Mouse (Mus musculus) midbrain, postnatal 0 days (tissue): ENCODE data around the gene Tpst2. TPM values are rescaled to one million over a fixed set of nuclear protein-coding genes. Genes with fewer than 3 reads are reported as not detected.

Source experiments
- ATAC-seq: fragments of 200-750 bp; cut with Nextera tagmentation; 2 replicates; pipeline ENCODE4 v1.8.0; 2017; ENCODE audit warnings: moderate number of reproducible peaks, mild to moderate bottlenecking, moderate TSS enrichment, moderate library complexity; ENCODE audit not compliant: low FRiP score
- DNase-seq: peaks from one replicate; pipeline ENCODE4 v3.0.0-alpha.2; 2015; ENCODE audit warnings: low spot score
- H3K27ac ChIP-seq: fragments of 300-500 bp; sonication (generic); 2 replicates; pipeline ENCODE4 v1.5.1; 2014; ENCODE audit warnings: low read depth, mild to moderate bottlenecking, low read length, mixed read lengths
- H3K27me3 ChIP-seq: fragments of 300-500 bp; sonication (generic); 2 replicates; pipeline ENCODE4 v1.6.1; 2014; ENCODE audit warnings: low read length, control low read depth, mixed read lengths; ENCODE audit not compliant: insufficient read depth
- H3K36me3 ChIP-seq: fragments of 300-500 bp; sonication (generic); 2 replicates; pipeline ENCODE4 v1.6.1; 2014; ENCODE audit warnings: low read length, control low read depth, mixed read lengths; ENCODE audit not compliant: insufficient read depth
- H3K4me1 ChIP-seq: fragments of 300-500 bp; sonication (generic); 2 replicates; pipeline ENCODE4 v1.6.1; 2014; ENCODE audit warnings: mild to moderate bottlenecking, control low read depth, antibody characterized with exemption, low read length, mixed read lengths; ENCODE audit not compliant: insufficient read depth
- H3K4me2 ChIP-seq: fragments of 300-500 bp; sonication (generic); 2 replicates; pipeline ENCODE4 v1.6.1; 2014; ENCODE audit warnings: low read depth, mild to moderate bottlenecking, low read length, mixed read lengths; ENCODE audit not compliant: poor library complexity, severe bottlenecking
- H3K4me3 ChIP-seq: fragments of 300-500 bp; sonication (generic); 2 replicates; pipeline ENCODE4 v1.5.1; 2014; ENCODE audit warnings: low read depth, mild to moderate bottlenecking, low read length, moderate library complexity
- H3K9ac ChIP-seq: fragments of 300-500 bp; sonication (generic); replicated peaks from 2 replicates; pipeline ENCODE4 v1.6.1; 2014; ENCODE audit warnings: mild to moderate bottlenecking, low read length, moderate library complexity, mixed read lengths; ENCODE audit not compliant: poor library complexity, severe bottlenecking
- H3K9me3 ChIP-seq: fragments of 300-500 bp; sonication (generic); 2 replicates; pipeline ENCODE4 v1.6.1; 2016; ENCODE audit warnings: low read length, control low read depth
- CTCF ChIP-seq: IDR thresholded peaks from 2 replicates; pipeline ENCODE4 v1.5.1; 2016; ENCODE audit warnings: antibody characterized with exemption, mild to moderate bottlenecking
- WGBS: fragments of 180-500 bp; shearing (Covaris S2); extraction: QIAGEN DNeasy Blood & Tissue Kit; methylation state at CpG from one replicate; pipeline ENCODE4 v1.1.7; 2014; 5-methylcytosine and 5-hydroxymethylcytosine counted together
- polyA plus RNA-seq: library from polyadenylated mRNA; unstranded; fragments of >200 nt; fragmentation: Nextera tagmentation; extraction: Ambion mirVana; gene quantifications from 2 replicates; pipeline ENCODE4 v1.2.1, GENCODE M21; 2015
- total RNA-seq: library from RNA; depleted of rRNA; stranded (reverse); fragments of >200 nt; gene quantifications from 2 replicates; pipeline ENCODE4 v1.2.3, GENCODE M21; 2014

Tpst2 gene
- total and polyA plus RNA-seq, 2 experiments from 2014 or later: 37.1 to 37.3 TPM

DNA sequence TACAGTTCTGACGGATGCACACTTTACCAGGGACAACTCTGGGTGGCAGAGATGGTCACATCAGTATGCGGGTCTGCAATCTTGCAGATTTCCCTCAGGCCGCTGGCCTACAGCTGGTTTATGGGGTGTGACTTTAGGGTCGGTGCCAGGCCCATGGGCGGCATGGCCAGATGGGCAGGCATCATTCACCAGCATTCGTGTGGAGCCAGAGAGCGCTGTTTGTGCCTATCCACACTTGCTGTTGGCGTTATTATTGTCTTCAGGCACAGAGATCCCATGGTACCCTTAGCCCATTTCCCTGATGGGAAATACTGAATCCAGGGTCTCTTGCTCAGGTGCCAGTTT lies 14.0 kb downstream of the Tpst2 start:
- no peak for ATAC-seq
- Histone ChIP-seq H3K36me3 (no peaks in the 10 kb centered on the region), H3K27ac (no peak overlapping the region), H3K9me3 (no peaks in the 10 kb centered on the region), H3K9ac (no peak overlapping the region), H3K4me2 (no peak overlapping the region), H3K4me3 (no peak overlapping the region), H3K4me1 (no peaks in the 10 kb centered on the region), H3K27me3 (no peaks in the 10 kb centered on the region)
- TF ChIP-seq CTCF: no peak
- DNase-seq: no peak
- WGBS: 90% methylated on average over 8 of the region's 8 CpGs

DNA sequence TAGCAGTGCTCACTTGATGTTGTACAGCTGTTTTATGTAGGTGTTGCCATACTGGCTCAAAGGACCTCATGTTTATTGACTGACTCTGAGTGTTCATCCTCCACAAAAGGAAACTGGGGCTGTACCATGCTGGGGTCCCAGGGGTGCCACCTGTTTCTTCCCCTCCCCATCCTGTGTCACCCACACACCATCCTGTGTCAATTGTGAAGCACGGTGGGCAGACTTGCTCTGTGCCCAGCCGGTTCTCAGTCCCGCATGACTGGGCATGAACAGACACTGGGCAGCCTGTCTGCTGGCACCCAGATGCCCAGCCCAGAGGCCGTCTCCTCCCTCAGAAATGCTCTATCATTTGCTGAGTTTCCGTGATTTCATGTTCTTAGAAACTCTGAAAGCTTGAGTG lies 15.4 kb downstream of the Tpst2 start:
- 70% methylated on average over 5 of the region's 5 CpGs for WGBS
- ATAC-seq (no peak), DNase-seq (no peak)
- H3K4me2 ChIP-seq: no peak overlapping the region
- H3K4me3 ChIP-seq: no peak overlapping the region
- H3K36me3 ChIP-seq: no peaks in the 10 kb centered on the region
- no peaks in the 10 kb centered on the region for H3K9me3 ChIP-seq
- H3K27me3 ChIP-seq: no peaks in the 10 kb centered on the region
- H3K27ac ChIP-seq: no peak overlapping the region
- no peak for TF ChIP-seq CTCF
- no peaks in the 10 kb centered on the region for H3K4me1 ChIP-seq
- no peak overlapping the region for H3K9ac ChIP-seq

DNA sequence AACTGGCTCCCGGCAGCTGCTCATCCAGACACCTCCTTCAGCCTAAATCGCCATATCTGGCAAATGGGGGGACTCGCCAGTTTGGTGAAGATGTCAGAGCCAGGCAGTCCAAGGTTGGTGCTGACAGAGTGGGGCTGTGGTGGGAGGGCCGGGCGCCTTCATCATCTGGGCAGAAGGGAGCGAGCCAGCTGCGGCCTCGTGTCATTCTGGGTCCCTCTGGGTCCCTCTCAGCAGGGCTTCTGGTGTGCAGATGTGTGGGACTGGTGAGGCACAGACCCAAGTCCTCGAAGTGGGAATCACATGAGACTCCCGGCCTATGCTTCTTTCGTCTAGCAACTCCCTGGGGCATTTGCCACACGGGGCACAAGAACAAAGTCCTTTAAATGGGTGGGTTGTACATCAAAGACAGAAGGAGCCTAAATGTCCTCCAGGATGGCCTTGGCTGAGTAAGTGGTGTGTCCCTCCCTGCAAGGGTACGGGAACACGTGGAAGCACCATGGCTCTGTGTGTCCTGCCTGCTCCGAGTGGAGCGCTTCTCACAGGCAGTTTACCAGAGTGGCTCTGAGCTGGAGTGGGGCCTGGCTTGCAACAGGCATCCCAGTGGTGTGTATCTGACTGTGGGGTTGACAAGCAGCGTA lies 16.0 kb downstream of the Tpst2 start:
- H3K4me2 ChIP-seq: no peak overlapping the region
- H3K36me3 ChIP-seq: no peaks in the 10 kb centered on the region
- no peaks in the 10 kb centered on the region for H3K9me3 ChIP-seq
- H3K9ac ChIP-seq: no peak overlapping the region
- TF ChIP-seq CTCF: no peak
- H3K27ac ChIP-seq: no peak overlapping the region
- WGBS: 77% methylated on average over 17 of the region's 17 CpGs
- no peaks in the 10 kb centered on the region for H3K27me3 ChIP-seq
- DNase-seq (no peak), ATAC-seq (no peak)
- no peaks in the 10 kb centered on the region for H3K4me1 ChIP-seq
- no peak overlapping the region for H3K4me3 ChIP-seq

DNA sequence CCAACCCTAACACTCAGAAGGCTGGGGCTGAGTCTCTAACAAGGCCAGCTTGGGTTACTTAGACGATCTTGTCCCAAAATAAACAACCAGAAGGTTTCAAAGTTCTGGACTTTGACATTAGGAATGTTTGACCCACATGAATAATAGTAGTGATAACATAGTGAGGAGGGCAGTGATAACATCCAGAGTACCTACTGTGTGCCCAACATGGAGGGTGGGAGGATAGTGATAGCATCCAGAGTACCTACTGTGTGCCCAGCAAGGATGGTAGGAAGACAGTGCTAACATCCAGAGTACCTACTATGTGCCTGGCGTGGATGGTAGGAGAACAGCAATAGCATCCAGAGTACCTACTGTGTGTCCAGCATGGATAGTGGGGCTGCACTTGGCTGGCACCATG lies 17.3 kb downstream of the Tpst2 start:
- H3K4me2 ChIP-seq: no peak overlapping the region
- H3K36me3 ChIP-seq: no peaks in the 10 kb centered on the region
- ATAC-seq (no peak), DNase-seq (no peak)
- WGBS: 88% methylated on average over 2 of the region's 2 CpGs
- H3K27ac ChIP-seq: no peak overlapping the region
- no peak overlapping the region for H3K4me3 ChIP-seq
- H3K27me3 ChIP-seq: no peaks in the 10 kb centered on the region
- H3K4me1 ChIP-seq: no peaks in the 10 kb centered on the region
- no peak overlapping the region for H3K9ac ChIP-seq
- H3K9me3 ChIP-seq: no peaks in the 10 kb centered on the region
- TF ChIP-seq CTCF: no peak

DNA sequence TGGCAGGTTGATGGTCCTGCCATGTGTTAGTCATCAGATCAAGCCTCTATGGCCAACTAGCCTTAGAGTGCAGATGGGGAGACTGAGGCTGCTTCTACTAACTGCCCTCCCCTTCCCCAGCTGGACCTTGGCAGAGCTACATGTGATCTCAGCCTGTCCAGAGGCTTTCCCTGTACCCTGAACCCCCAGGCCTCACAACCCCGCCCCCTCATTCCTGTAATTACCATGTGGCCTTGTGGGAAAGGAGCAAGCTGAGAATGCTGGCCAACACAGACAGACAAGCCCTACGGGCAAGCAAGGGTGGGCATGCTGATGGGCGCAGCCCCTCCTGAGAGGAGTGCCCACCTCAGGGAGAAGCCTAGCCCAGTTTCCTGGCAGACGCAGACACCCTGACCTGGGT lies 18.2 kb downstream of the Tpst2 start:
- TF ChIP-seq CTCF: no peak
- H3K4me2 ChIP-seq: no peak overlapping the region
- no peaks in the 10 kb centered on the region for H3K4me1 ChIP-seq
- no peak for DNase-seq
- H3K9ac ChIP-seq: no peak overlapping the region
- no peaks in the 10 kb centered on the region for H3K36me3 ChIP-seq
- no peak overlapping the region for H3K4me3 ChIP-seq
- no peaks in the 10 kb centered on the region for H3K27me3 ChIP-seq
- no peaks in the 10 kb centered on the region for H3K9me3 ChIP-seq
- H3K27ac ChIP-seq: no peak overlapping the region
- no peak for ATAC-seq
- whole genome bisulfite sequencing: 63% methylated on average over 4 of the region's 4 CpGs

DNA sequence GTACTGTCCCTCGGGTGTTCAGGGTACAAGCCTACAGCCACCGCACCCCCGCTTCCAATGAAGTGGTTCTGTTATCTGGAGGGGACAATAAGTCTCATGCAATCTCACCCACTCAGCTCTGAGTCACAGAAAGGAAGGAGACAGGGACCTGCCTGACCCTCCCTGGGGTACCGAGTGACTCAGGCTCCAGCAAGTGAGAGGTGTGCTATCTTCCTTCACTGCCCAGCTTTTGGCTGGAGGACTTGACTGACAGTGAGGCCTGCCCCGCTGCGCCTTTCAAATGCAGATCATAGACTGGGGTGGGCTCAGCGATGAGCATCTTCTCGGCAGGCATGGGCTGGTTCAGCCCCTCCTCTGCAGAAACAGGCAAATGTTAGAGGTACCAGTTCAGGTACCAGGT lies 18.7 kb downstream of the Tpst2 start:
- Histone ChIP-seq H3K4me2 (no peak overlapping the region), H3K4me3 (no peak overlapping the region), H3K4me1 (no peaks in the 10 kb centered on the region), H3K36me3 (no peaks in the 10 kb centered on the region), H3K9me3 (no peaks in the 10 kb centered on the region), H3K27me3 (no peaks in the 10 kb centered on the region), H3K9ac (no peak overlapping the region), H3K27ac (no peak overlapping the region)
- TF ChIP-seq CTCF: no peak
- DNase-seq: no peak
- 38% methylated on average over 8 of the region's 8 CpGs for WGBS
- ATAC-seq: no peak
